Mouse (Mus musculus) CH12.LX (cell line): Measurements from ENCODE around the gene Itga7.

Experiments
- CHD2 ChIP-seq: IDR thresholded peaks from 2 replicates; pipeline ENCODE4 v1.6.1; 2011; ENCODE audit warnings: low read length, improper control_type of control experiment
- CTCF ChIP-seq, 2 experiments: IDR thresholded peaks in 1 of 2; conservative IDR thresholded peaks in 1 of 2; 2 replicates each; pipeline ENCODE4 v1.5.1; 2011 to 2012; ENCODE audit warnings: low read depth in 2 of 2, low read length in 2 of 2, improper control_type of control experiment in 1 of 2, inconsistent platforms in 1 of 2, mild to moderate bottlenecking in 1 of 2, moderate library complexity in 1 of 2
- EP300 ChIP-seq: IDR thresholded peaks from 2 replicates; pipeline ENCODE4 v1.6.1; 2011; ENCODE audit warnings: low read length, improper control_type of control experiment
- MAX ChIP-seq: IDR thresholded peaks from 2 replicates; pipeline ENCODE4 v1.6.1; 2011; ENCODE audit warnings: low read length, improper control_type of control experiment
- POLR2A ChIP-seq: IDR thresholded peaks from 2 replicates; pipeline ENCODE4 v1.6.1; 2011; ENCODE audit warnings: low read depth, mild to moderate bottlenecking, improper control_type of control experiment, low read length
- ZC3H11A ChIP-seq: IDR thresholded peaks from 2 replicates; pipeline ENCODE4 v1.6.1; 2012; ENCODE audit warnings: low read depth, mild to moderate bottlenecking, inconsistent platforms, low read length, improper control_type of control experiment
- ZNF384 ChIP-seq: IDR thresholded peaks from 2 replicates; pipeline ENCODE4 v1.6.1; 2012; ENCODE audit warnings: low read depth, low read length, improper control_type of control experiment, inconsistent platforms

DNA sequence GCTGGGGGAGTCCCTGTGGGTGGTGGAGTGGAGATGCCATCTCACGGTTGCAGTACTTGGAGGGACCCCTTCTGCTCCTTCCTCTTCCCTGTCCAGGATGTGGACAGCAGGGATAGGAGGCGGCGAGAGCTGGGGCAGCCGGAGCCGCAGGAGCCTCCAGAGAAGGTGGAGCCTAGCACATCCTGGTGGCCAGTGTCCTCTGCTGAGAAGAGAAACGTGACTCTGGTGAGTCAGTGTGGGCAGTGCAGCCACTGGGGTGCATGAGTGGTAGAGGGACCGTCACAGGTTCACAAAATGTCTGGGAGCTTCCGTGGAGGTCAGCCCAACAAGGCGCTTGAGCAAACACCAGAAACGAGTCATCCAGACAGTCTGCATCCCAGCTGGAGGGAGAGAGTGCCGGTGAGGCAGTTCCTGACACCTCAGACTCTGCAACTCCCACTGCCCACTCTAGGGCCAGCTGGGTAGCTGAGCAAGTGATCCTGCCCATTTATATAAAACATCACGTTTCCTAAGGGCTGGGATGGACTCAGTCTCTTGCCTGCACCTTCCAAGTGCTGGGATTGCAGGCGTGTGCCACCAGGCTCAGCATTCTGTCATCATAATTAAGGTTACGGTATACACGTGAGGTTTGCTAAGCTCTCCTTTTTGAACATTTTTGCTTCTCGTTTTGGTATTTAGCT is 16.7 kb downstream of the Itga7 start:
- no peak for TF ChIP-seq CTCF (conservative IDR thresholded peaks at IDR 0.05 in 1 of 2, IDR thresholded peaks at IDR 0.05 in 1 of 2; ENCODE audit: low read depth in 2 of 2, low read length in 2 of 2)
- no peak for TF ChIP-seq POLR2A
- no peak for TF ChIP-seq CHD2
- no peak for TF ChIP-seq MAX
- TF ChIP-seq EP300 = no peak
- no peak for TF ChIP-seq ZNF384
- no peak for TF ChIP-seq ZC3H11A
